Mouse (Mus musculus) Patski (cell line): Measurements from ENCODE around the gene Slfn14. TPM values are rescaled to one million over a fixed set of nuclear protein-coding genes. Genes with fewer than 3 reads are reported as not detected.

ENCODE experiments used
- ATAC-seq: fragments of 100-300 bp; one replicate; pipeline ENCODE4 v1.8.0; 2021
- CTCF ChIA-PET: fragments of 350-600 bp; sonication (Branson Sonifier 250); formaldehyde crosslinking; loops from one replicate; lab custom pipeline; 2022; ENCODE audit warnings: inconsistent platforms; lab: Charles Lee
- POLR2A ChIA-PET: fragments of 350-600 bp; sonication (Branson Sonifier 250); formaldehyde crosslinking; loops from one replicate; lab custom pipeline; 2022; ENCODE audit warnings: antibody characterized with exemption, inconsistent platforms; lab: Charles Lee
- DNase-seq: peaks from one replicate; pipeline ENCODE4 v3.0.0-alpha.2; 2011; ENCODE audit warnings: low read depth, low spot score
- H3K27me3 ChIP-seq: fragments of 371-371 bp; one replicate; pipeline ENCODE4 v1.5.1; 2021
- CTCF ChIP-seq: fragments of 100-300 bp; IDR thresholded peaks from one replicate; pipeline ENCODE4 v1.5.1; 2021
- in situ Hi-C: fragments of 300-500 bp; cut with MboI; formaldehyde crosslinking; loops from 3 replicates; pipeline ENCODE4 v1.11.1; 2018; ENCODE audit warnings: low pct_unique_long_range_greater_than_20kb, mixed read lengths
- polyA plus RNA-seq: library from polyadenylated mRNA; unstranded; gene quantifications from one replicate; pipeline ENCODE4 v1.2.3, GENCODE M21; 2021

Gene Slfn14
- polyA plus RNA-seq, 1 experiment from 2014 or later = not detected

- POLR2A ChIA-PET = interaction anchor here (0.6 kb wide), 1 partner anchor 10 kb away, joined by 3 read pairs; the partner anchor contains the start of gene Ap2b1
- DNase-seq (no peak), ATAC-seq (no peak)
- CTCF ChIA-PET = interaction anchor here (0.7 to 1.6 kb wide), 3 partner anchors 10 to 25 kb away, joined by 3 to 4 read pairs (median 3); partner anchors contain the start of gene Ap2b1
- in situ Hi-C loops = loop anchor here (25.0 kb wide), 1 partner anchor 527 kb away; the partner anchor contains the start of genes Cct6b and Zfp830
- H3K27me3 ChIP-seq = peaks cover 32% of the 10 kb centered on the region
- TF ChIP-seq CTCF = no peak
Observed at GRCm38 (mm10) chr11:83289036-83289435, 2.5 kb upstream of the Slfn14 start.

GRCm38 (mm10) chr11:83285627-83286026 lies 899 bp downstream of the Slfn14 start:
- in situ Hi-C loops = loop anchor here (25.0 kb wide), 1 partner anchor 523 kb away; the partner anchor contains the start of genes Cct6b and Zfp830
- ATAC-seq = no peak
- TF ChIP-seq CTCF = no peak
- DNase-seq = no peak
- H3K27me3 ChIP-seq = peaks cover 48% of the 10 kb centered on the region
- ChIA-PET CTCF (interaction anchor here (1.1 kb wide), 1 partner anchor 23 kb away, joined by 3 read pairs; no protein-coding TSS in a partner anchor), POLR2A (no interaction called here)

DNA sequence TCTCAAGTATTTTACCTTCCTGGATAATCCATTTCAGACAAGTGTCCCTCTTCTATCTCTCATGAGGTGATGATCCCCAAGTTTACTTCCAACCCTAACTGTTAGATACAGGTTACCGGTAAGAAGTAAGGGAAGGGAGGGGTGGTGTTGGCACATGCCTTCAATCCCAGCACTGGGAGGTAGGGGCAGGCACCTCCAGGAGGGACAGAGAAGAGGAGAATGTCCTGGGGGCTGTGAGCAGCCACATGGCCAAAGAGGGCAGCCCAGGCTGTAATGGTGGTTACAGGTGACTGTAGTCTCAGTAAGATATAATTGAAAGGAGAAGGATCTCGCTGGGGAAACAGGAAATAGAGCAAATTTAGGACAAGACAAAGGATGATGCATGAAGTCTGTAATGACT lies 4.4 kb downstream of the Slfn14 start:
- no peak for TF ChIP-seq CTCF
- ATAC-seq = no peak
- POLR2A ChIA-PET = no interaction called here
- DNase-seq = no peak
- peaks cover 48% of the 10 kb centered on the region for H3K27me3 ChIP-seq
- in situ Hi-C loops = loop anchor here (25.0 kb wide), 1 partner anchor 520 kb away; the partner anchor contains the start of genes Cct6b and Zfp830
- CTCF ChIA-PET = no interaction called here

- TF ChIP-seq CTCF = no peak
- no peak for ATAC-seq
- in situ Hi-C loops = loop anchor here (25.0 kb wide), 1 partner anchor 517 kb away; the partner anchor contains the start of genes Cct6b and Zfp830
Observed at GRCm38 (mm10) chr11:83279691-83280090, 6.8 kb downstream of the Slfn14 start.

GRCm38 (mm10) chr11:83279024-83279423 lies 7.5 kb downstream of the Slfn14 start:
- ATAC-seq = no peak
- no peak for TF ChIP-seq CTCF
- POLR2A ChIA-PET = no interaction called here
- no peak for DNase-seq
- H3K27me3 ChIP-seq = peaks cover 41% of the 10 kb centered on the region
- CTCF ChIA-PET = interaction anchor here (0.9 to 1.8 kb wide), 2 partner anchors 11 to 20 kb away, joined by 3 to 4 read pairs; partner anchors contain the start of gene Ap2b1
- in situ Hi-C loops = loop anchor here (25.0 kb wide), 1 partner anchor 517 kb away; the partner anchor contains the start of genes Cct6b and Zfp830

More at GRCm38 (mm10) chr11:83279691-83280090, 6.8 kb downstream of the Slfn14 start:
- no peak for DNase-seq
- ChIA-PET POLR2A (no interaction called here), CTCF (interaction anchor here (0.9 to 1.8 kb wide), 2 partner anchors 10 to 19 kb away, joined by 3 to 4 read pairs; partner anchors contain the start of gene Ap2b1)
- H3K27me3 ChIP-seq = peaks cover 46% of the 10 kb centered on the region

DNA sequence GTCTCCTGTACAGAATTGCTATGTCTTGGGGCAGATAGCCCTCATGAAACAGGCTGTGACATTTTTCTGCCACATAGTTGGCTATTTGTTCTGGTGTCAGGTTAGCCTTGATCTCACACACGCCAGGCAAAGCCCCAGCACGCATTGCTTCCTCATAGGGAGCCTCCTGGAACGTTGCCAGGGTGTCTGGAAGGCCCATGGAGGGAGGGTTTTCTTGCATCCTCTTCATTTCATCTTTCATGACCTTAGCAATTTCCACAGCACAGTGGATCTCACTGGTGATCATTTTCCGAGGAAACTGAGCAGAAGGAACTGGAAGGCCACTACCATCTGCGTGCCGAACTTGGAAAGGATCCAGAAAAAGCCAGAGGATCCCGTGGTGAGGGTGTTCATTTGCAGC lies 10.3 kb downstream of the Slfn14 start:
- ATAC-seq (no peak), DNase-seq (no peak)
- CTCF ChIA-PET = no interaction called here
- POLR2A ChIA-PET = no interaction called here
- in situ Hi-C loops = loop anchor here (25.0 kb wide), 1 partner anchor 514 kb away; the partner anchor contains the start of genes Cct6b and Zfp830
- peaks cover 25% of the 10 kb centered on the region for H3K27me3 ChIP-seq
- no peak for TF ChIP-seq CTCF

DNA sequence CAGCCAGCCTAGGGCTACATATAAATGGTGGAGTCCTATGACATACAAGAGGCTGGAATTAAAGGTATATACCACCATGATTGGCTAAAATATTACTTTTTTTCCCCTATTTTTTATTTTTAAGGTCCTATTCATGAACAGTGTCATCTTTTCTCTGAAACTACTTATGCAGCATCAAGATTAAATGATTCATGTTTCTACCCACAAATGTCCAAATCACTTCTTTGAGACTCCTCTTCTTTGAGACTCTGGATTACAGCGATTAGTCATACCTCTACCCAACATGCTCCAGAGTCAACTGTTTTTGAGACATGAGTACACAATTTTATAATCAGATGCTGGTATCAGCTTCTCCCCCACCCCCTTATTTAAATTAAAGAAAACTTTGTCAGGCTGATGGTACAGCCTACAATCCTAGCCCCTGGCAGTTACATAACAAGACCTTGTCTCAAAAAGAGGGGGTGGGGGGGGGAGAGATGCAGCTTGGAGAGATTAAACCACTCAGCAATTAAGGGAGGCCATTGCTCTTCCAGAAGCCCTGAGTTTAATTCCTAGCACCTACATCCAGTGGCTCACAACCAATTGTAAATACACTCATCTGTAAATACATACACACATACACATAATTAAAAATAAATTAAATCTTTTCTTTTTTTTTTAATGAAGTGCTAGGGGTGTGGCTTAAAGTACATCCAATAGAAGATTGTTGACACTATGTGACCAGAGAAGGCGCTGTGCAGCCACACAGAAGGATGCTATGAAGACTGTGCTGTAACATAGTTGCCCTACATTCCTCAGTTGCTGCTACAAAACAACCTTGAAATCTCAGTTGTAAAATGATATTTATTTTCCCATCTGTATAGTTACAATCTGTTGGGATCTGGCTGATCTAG lies 14.3 kb downstream of the Slfn14 start:
- peaks cover 13% of the 10 kb centered on the region for H3K27me3 ChIP-seq
- peak; percentile 41 for TF ChIP-seq CTCF
- POLR2A ChIA-PET = no interaction called here
- CTCF ChIA-PET = no interaction called here
- in situ Hi-C loops = no loop called here
- DNase-seq = no peak
- peak; percentile 46 for ATAC-seq

GRCm38 (mm10) chr11:83271151-83271950 lies 15.2 kb downstream of the Slfn14 start:
- ChIA-PET POLR2A (no interaction called here), CTCF (no interaction called here)
- no peak for TF ChIP-seq CTCF
- DNase-seq (no peak), ATAC-seq (peak; percentile 30)
- in situ Hi-C loops = no loop called here
- H3K27me3 ChIP-seq = peaks cover 10% of the 10 kb centered on the region

- no peak for TF ChIP-seq CTCF
- DNase-seq (no peak), ATAC-seq (no peak)
- in situ Hi-C loops = no loop called here
- ChIA-PET POLR2A (no interaction called here), CTCF (no interaction called here)
- H3K27me3 ChIP-seq = peaks cover 5% of the 10 kb centered on the region
Observed at GRCm38 (mm10) chr11:83270842-83271150, 15.7 kb downstream of the Slfn14 start.

- in situ Hi-C loops = loop anchor here (10.0 kb wide), 1 partner anchor 348 kb away; the partner anchor contains the start of gene Unc45b
- DNase-seq (no peak), ATAC-seq (no peak)
- ChIA-PET CTCF (interaction anchor here (1.0 to 1.1 kb wide), 2 partner anchors 22 to 25 kb away, joined by 3 read pairs; no protein-coding TSS in a partner anchor), POLR2A (no interaction called here)
- peak; percentile 57 for TF ChIP-seq CTCF
- peaks cover 36% of the 10 kb centered on the region for H3K27me3 ChIP-seq
Observed at GRCm38 (mm10) chr11:83263146-83263545, 23.4 kb downstream of the Slfn14 start.
